Mouse (Mus musculus): Measurements from ENCODE around the gene Gprin1.

DNA sequence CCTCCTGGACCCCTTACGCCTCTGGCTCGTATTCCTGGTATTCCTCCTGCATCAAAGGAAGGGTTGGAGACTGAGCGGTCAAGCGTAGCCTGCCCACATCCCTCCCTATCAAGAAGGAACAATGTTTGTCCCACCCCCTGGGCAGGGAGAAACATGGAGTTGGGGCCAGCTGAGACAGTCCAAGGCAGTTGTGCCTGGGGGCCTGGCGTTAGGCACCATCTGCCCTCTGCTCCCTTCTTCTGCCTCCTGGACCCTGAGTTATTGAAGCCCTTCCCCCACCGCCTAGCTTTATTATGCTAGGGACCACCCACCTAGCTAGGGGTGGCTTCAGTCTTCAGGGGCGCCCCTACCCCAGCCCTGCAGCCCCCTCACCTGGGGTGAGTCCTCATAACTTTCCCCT, 9.8 kb upstream of the Gprin1 start:
- TF ChIP-seq TAL1 (IDR thresholded peaks at IDR 0.05; ENCODE audit: low read length) (no peak), GATA1 (IDR thresholded peaks at IDR 0.05; ENCODE audit: low read length) (no peak)

Data from erythroblast, embryonic 14.5 days (primary cell).